Mouse (Mus musculus) liver, embryonic 14.5 days (tissue): ENCODE measurements at regions not wholly inside any gene's neighbourhood (a gene's known extent, or its start where the extent isn't known, plus 50 kb on each side); places are given as distances from the start of the nearest gene placed in this dataset.

ENCODE experiments used
- CTCF ChIP-seq: IDR thresholded peaks from 2 replicates; pipeline ENCODE4 v1.5.1; 2016; ENCODE audit warnings: antibody characterized with exemption, low read depth, control low read depth
- EP300 ChIP-seq: IDR thresholded peaks from 2 replicates; pipeline ENCODE4 v1.6.1; 2016; ENCODE audit warnings: antibody characterized with exemption, low read depth

- TF ChIP-seq EP300: no peak
- TF ChIP-seq CTCF: no peak
These were observed 92.3 kb downstream of the Dusp6 start for GRCm38 (mm10) chr10:99355303-99355702.
